Mouse (Mus musculus): ENCODE measurements at regions not wholly inside any gene's neighbourhood (a gene's known extent, or its start where the extent isn't known, plus 50 kb on each side); places are given as distances from the start of the nearest gene placed in this dataset.

DNA sequence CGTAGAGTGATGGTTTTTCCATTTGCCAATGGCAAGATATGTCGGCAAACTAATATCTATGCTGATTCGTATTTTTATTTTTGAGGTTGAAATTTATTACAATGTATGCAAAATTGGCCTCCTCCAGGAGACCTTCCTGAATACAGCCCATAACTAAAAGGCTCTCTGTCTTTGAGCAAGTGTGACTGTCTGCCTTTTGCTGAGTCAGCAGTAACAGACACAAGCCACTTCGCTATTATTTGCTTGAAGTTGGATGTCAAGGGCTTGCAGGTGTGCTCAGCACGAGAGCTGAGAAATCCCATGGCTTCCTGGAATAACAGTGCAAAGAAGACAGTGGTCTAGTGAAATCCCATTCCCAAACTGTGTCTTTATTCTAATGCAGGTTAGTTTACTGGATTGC is 56.9 kb downstream of the Dmrt2 start:
- H3K4me1 ChIP-seq (ENCODE audit: control insufficient read depth, insufficient read depth, low read length), result no peaks in the 10 kb centered on the region
- H3K4me3 ChIP-seq (replicated peaks; ENCODE audit: control insufficient read depth, low read depth, low read length), result no peak overlapping the region
- no peak for TF ChIP-seq POLR2A (IDR thresholded peaks at IDR 0.05; ENCODE audit: borderline replicate concordance, control insufficient read depth, low read depth, low read length)
- no peak for TF ChIP-seq CTCF (IDR thresholded peaks at IDR 0.05; ENCODE audit: control insufficient read depth, insufficient read depth, low read length)
- no peak overlapping the region for H3K27ac ChIP-seq (ENCODE audit: control insufficient read depth, insufficient read depth, low read depth, low read length, poor library complexity)
- WGBS, result 84% methylated on average over 5 of the region's 5 CpGs

DNA sequence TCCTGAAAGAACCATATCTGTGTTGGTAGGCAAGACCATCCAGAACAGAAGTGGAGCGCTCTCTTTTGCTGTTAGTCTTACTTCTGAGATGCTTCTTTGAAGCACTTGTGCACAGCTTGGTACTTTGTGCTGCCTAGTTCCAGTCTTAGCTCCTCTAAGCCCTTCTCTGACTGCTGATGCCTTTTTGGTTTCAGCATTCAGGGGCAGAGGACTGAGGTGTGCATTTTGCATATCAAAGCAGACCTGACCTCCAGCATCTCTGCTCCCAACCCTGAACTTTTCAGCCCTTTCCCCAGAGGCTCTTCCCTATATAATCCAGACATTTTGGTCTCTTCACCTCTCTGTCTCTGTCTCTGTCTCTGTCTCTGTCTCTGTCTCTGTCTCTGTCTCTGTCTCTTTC is 57.4 kb downstream of the Dmrt2 start:
- Histone ChIP-seq H3K4me3 (replicated peaks; ENCODE audit: control insufficient read depth, low read depth, low read length) (no peak overlapping the region), H3K4me1 (ENCODE audit: control insufficient read depth, insufficient read depth, low read length) (no peaks in the 10 kb centered on the region), H3K27ac (ENCODE audit: control insufficient read depth, insufficient read depth, low read depth, low read length, poor library complexity) (no peak overlapping the region)
- no peak for TF ChIP-seq CTCF (IDR thresholded peaks at IDR 0.05; ENCODE audit: control insufficient read depth, insufficient read depth, low read length)
- TF ChIP-seq POLR2A (IDR thresholded peaks at IDR 0.05; ENCODE audit: borderline replicate concordance, control insufficient read depth, low read depth, low read length), result no peak
- 92% methylated on average over 1 of the region's 1 CpGs for WGBS

DNA sequence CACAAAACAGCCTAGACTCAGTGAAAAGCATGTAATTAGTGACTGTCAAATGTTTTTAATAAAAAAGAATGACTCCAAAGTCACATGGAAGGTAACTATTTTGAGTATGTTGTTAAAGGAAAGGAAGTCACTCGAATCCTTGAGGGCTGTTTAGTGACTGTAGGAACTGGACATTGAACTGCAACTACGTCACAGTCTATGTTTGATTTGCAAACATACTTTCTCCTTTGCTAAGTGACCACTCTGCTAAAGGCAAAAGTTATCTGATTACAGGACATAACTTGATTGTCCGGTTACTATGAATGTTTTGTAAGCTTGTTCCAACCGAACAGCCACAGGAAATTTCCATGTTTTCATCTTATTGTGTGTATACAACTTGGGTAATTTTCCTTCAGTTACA is 106.2 kb downstream of the Dmrt2 start:
- H3K27ac ChIP-seq (ENCODE audit: control insufficient read depth, insufficient read depth, low read depth, low read length, poor library complexity), result no peak overlapping the region
- H3K4me3 ChIP-seq (replicated peaks; ENCODE audit: control insufficient read depth, low read depth, low read length), result no peak overlapping the region
- TF ChIP-seq CTCF (IDR thresholded peaks at IDR 0.05; ENCODE audit: control insufficient read depth, insufficient read depth, low read length), result no peak
- no peak for TF ChIP-seq POLR2A (IDR thresholded peaks at IDR 0.05; ENCODE audit: borderline replicate concordance, control insufficient read depth, low read depth, low read length)
- 75% methylated on average over 4 of the region's 4 CpGs for WGBS
- no peaks in the 10 kb centered on the region for H3K4me1 ChIP-seq (ENCODE audit: control insufficient read depth, insufficient read depth, low read length)

DNA sequence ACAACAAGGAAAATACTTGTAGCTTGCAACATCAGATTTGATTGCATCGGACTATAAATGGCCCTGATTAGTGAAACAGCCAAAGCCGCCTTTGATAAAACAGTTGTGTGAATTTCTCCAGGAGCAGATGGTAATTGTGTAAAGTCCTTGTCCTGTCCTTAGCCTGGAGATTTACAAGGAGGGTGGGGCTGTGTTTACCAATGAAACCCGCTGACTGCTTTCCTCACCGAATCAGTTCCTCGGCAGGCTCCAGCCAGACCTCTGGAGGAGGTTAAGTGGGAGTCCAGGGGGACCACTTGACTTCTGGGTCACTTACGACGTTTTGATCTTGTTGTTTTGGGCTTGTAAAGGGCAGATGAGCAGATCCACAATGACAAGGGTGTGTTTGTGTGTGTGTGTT is 107.1 kb downstream of the Dmrt2 start:
- Histone ChIP-seq H3K27ac (ENCODE audit: control insufficient read depth, insufficient read depth, low read depth, low read length, poor library complexity) (no peak overlapping the region), H3K4me3 (replicated peaks; ENCODE audit: control insufficient read depth, low read depth, low read length) (no peak overlapping the region), H3K4me1 (ENCODE audit: control insufficient read depth, insufficient read depth, low read length) (no peaks in the 10 kb centered on the region)
- TF ChIP-seq POLR2A (IDR thresholded peaks at IDR 0.05; ENCODE audit: borderline replicate concordance, control insufficient read depth, low read depth, low read length), result no peak
- TF ChIP-seq CTCF (IDR thresholded peaks at IDR 0.05; ENCODE audit: control insufficient read depth, insufficient read depth, low read length), result no peak
- 62% methylated on average over 7 of the region's 7 CpGs for WGBS

DNA sequence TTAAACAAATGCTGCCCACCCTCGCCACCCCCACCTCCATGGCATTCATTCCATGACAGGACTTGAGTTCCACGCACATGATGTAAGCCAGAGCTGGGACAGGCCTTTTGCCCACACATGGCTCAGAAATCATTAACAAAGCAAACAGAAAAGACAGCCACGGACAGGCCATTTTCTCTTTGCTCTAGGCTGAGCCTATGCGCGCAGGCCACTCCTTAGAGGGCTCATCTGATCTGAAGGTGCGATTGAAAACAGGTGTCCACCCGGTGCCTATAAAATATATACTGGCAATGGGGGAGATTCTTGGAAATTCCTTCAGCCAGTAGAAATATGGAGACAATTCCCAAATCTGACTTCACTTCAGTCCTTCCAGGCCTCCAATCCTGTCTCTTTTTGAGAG is 109.1 kb downstream of the Dmrt2 start:
- TF ChIP-seq CTCF (IDR thresholded peaks at IDR 0.05; ENCODE audit: control insufficient read depth, insufficient read depth, low read length) (no peak), POLR2A (IDR thresholded peaks at IDR 0.05; ENCODE audit: borderline replicate concordance, control insufficient read depth, low read depth, low read length) (no peak)
- no peak overlapping the region for H3K27ac ChIP-seq (ENCODE audit: control insufficient read depth, insufficient read depth, low read depth, low read length, poor library complexity)
- no peak overlapping the region for H3K4me3 ChIP-seq (replicated peaks; ENCODE audit: control insufficient read depth, low read depth, low read length)
- H3K4me1 ChIP-seq (ENCODE audit: control insufficient read depth, insufficient read depth, low read length), result no peaks in the 10 kb centered on the region
- WGBS, result 80% methylated on average over 7 of the region's 7 CpGs

DNA sequence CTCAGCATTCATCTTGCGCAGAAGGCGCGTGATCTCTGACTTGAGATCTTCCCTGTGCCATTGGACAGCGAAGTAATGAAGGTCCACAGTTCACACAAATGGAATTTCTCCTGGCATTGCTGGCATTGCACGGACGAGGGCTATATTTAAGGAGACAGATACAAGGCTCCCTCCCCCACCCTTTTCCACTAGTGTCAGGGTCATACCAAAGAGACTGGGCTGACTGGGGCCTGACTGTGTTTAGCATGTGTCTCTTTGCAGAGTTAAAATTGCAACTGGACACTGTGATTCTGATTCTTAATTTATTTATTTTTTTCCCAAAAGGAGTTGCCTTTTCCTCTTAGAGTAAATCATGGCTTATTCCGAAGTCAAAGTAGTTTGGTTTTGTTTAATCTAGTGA is 130.5 kb downstream of the Dmrt2 start:
- H3K4me1 ChIP-seq (ENCODE audit: control insufficient read depth, insufficient read depth, low read length), result no peaks in the 10 kb centered on the region
- no peak for TF ChIP-seq POLR2A (IDR thresholded peaks at IDR 0.05; ENCODE audit: borderline replicate concordance, control insufficient read depth, low read depth, low read length)
- no peak for TF ChIP-seq CTCF (IDR thresholded peaks at IDR 0.05; ENCODE audit: control insufficient read depth, insufficient read depth, low read length)
- no peak overlapping the region for H3K4me3 ChIP-seq (replicated peaks; ENCODE audit: control insufficient read depth, low read depth, low read length)
- no peak overlapping the region for H3K27ac ChIP-seq (ENCODE audit: control insufficient read depth, insufficient read depth, low read depth, low read length, poor library complexity)
- WGBS, result 77% methylated on average over 7 of the region's 7 CpGs

DNA sequence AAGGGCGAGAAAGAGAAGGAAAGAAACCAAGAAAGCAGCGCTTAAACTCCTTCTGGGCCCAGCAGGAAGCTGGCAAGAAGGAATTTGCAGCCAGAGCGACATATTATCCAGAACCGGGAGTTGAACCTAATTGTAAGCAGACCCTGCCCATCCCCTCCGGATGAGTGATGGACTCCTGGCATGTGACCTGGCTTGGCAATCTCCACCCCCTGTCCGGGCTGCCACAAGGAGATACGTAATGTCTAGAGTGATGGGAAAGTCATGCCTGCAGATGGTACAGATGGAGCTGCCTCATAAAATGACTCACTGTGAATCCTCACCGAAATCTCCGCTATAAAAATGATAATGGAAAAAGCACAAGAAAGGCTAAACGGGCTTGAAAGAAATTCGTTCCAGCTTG is 133.1 kb downstream of the Dmrt2 start:
- no peak overlapping the region for H3K4me3 ChIP-seq (replicated peaks; ENCODE audit: control insufficient read depth, low read depth, low read length)
- WGBS, result 72% methylated on average over 11 of the region's 11 CpGs
- TF ChIP-seq POLR2A (IDR thresholded peaks at IDR 0.05; ENCODE audit: borderline replicate concordance, control insufficient read depth, low read depth, low read length), result no peak
- no peak for TF ChIP-seq CTCF (IDR thresholded peaks at IDR 0.05; ENCODE audit: control insufficient read depth, insufficient read depth, low read length)
- H3K4me1 ChIP-seq (ENCODE audit: control insufficient read depth, insufficient read depth, low read length), result no peaks in the 10 kb centered on the region
- no peak overlapping the region for H3K27ac ChIP-seq (ENCODE audit: control insufficient read depth, insufficient read depth, low read depth, low read length, poor library complexity)

DNA sequence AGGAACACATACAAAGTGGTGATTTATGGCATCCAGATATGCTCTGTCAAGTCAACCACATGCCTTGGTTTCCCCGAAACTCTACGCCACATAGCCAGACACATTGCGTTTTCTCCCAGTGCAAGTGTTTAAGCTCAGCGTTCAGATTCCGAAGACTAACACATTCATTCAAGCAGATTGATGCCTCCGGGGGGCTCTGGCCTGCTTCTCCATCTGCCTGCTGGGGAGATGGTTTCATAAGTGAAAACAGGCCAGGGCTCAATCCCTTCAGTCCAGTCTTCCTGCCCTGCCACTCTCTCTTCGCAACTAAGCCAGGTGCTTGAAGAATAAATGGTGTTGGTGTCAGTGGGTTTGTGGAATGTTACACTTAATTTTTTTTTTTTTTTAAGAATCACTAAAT is 141.4 kb downstream of the Dmrt2 start:
- 88% methylated on average over 7 of the region's 7 CpGs for WGBS
- TF ChIP-seq CTCF (IDR thresholded peaks at IDR 0.05; ENCODE audit: control insufficient read depth, insufficient read depth, low read length) (no peak), POLR2A (IDR thresholded peaks at IDR 0.05; ENCODE audit: borderline replicate concordance, control insufficient read depth, low read depth, low read length) (no peak)
- Histone ChIP-seq H3K27ac (ENCODE audit: control insufficient read depth, insufficient read depth, low read depth, low read length, poor library complexity) (no peak overlapping the region), H3K4me3 (replicated peaks; ENCODE audit: control insufficient read depth, low read depth, low read length) (no peak overlapping the region), H3K4me1 (ENCODE audit: control insufficient read depth, insufficient read depth, low read length) (no peaks in the 10 kb centered on the region)

DNA sequence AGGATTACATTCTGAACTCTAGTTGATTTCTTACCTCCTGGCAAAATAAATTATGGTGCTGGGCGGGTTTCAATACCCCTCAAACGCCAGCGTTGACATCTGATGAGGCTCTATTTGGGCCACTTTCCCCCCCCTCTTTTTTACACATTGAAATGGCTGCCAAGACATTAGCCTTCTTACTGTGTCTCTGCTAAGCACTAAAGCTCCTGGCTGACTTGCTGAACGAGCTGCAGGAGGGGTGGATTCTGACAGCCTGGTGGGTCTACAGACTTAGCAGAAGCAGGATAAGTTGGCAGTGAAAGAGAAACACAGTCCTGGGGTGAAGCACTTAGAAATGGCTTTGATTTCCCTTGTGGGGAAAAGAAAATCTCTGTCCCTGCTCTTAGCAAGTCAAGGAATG is 172.9 kb downstream of the Dmrt2 start:
- Histone ChIP-seq H3K4me1 (ENCODE audit: control insufficient read depth, insufficient read depth, low read length) (no peaks in the 10 kb centered on the region), H3K27ac (ENCODE audit: control insufficient read depth, insufficient read depth, low read depth, low read length, poor library complexity) (no peak overlapping the region), H3K4me3 (replicated peaks; ENCODE audit: control insufficient read depth, low read depth, low read length) (no peak overlapping the region)
- 76% methylated on average over 4 of the region's 4 CpGs for WGBS
- TF ChIP-seq CTCF (IDR thresholded peaks at IDR 0.05; ENCODE audit: control insufficient read depth, insufficient read depth, low read length) (no peak), POLR2A (IDR thresholded peaks at IDR 0.05; ENCODE audit: borderline replicate concordance, control insufficient read depth, low read depth, low read length) (no peak)

Measured in bone marrow, adult 2 months (tissue).